Mouse (Mus musculus) megakaryocyte, embryonic 14.5 days (primary cell): ENCODE measurements around the gene Apol8.

Source experiments
- FLI1 ChIP-seq: IDR thresholded peaks from 2 replicates; pipeline ENCODE4 v1.6.1; 2012; ENCODE audit warnings: low read length, inconsistent platforms, mixed read lengths
- GATA1 ChIP-seq: IDR thresholded peaks from 3 replicates; pipeline ENCODE4 v1.6.1; 2012; ENCODE audit warnings: mixed read lengths, low read length, inconsistent platforms, borderline replicate concordance

DNA sequence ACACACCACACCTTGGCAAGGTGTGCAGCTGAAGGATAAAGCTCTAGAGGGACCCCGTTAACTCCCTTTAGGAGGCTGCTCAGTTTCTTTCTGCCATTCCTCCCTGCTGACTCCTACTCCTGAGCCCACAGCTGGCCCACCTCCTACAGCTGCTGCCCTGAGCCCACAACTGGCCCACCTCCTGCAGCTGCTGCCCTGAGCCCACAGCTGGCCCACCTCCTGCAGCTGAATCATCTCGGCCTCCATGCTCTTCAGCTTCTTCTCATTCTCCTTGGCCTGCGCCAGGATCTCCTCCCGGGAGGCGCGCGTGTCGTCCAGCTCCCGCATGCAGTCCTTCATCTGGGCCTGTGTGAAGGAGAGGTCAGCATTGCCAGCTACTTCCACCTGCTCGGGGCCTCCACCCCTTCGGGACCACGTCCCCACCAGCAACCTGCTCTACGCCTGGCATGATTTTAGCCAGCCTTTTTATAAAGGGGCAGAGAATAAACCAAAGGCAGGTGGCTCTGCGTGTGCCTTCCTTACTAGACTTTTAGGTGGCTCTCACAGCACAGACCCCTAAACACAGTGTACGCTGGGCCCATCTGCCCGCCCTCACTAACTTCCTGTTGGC is 8.8 kb upstream of the Apol8 start:
- TF ChIP-seq GATA1 (no peak), FLI1 (no peak)
